Mouse (Mus musculus) splenic B cell, adult 2 months (primary cell): ENCODE measurements around the gene Mcm10.
"Not testable (repeated sequence)": the region's sequence is repeated elsewhere in the genome, so short reads cannot be mapped to it uniquely, and the experiment has no call there.

Source experiments
- DNase-seq: peaks from one replicate; pipeline ENCODE4 v3.0.0-alpha.2; 2011; ENCODE audit warnings: low read depth, low spot score
- H3K27me3 ChIP-seq: 2 replicates; pipeline ENCODE4 v1.6.1; 2012; ENCODE audit warnings: mild to moderate bottlenecking, low read length, moderate library complexity, mixed read lengths; ENCODE audit not compliant: control insufficient read depth, poor library complexity, insufficient read depth, severe bottlenecking
- H3K36me3 ChIP-seq: 2 replicates; pipeline ENCODE4 v1.6.1; 2012; ENCODE audit warnings: mild to moderate bottlenecking, low read length, moderate library complexity, mixed read lengths; ENCODE audit not compliant: control insufficient read depth, poor library complexity, insufficient read depth, severe bottlenecking

Gene Mcm10

GRCm38 (mm10) chr2:4983987-4984386, 28.6 kb downstream of the Mcm10 start:
- DNase-seq: no peak
- H3K36me3 ChIP-seq: no peaks in the 10 kb centered on the region
- H3K27me3 ChIP-seq: no peaks in the 10 kb centered on the region; the same call in 1 of the 2 replicates

- Histone ChIP-seq H3K36me3 (no peaks in the 10 kb centered on the region), H3K27me3 (no peaks in the 10 kb centered on the region)
- DNase-seq: no peak
Measured at GRCm38 (mm10) chr2:4978091-4978490, 34.5 kb downstream of the Mcm10 start.

GRCm38 (mm10) chr2:4975807-4976206, 36.8 kb downstream of the Mcm10 start, which contains the start of gene Ucma:
Gene Ucma (plus strand): TSS chr2:4976122.
- no peaks in the 10 kb centered on the region for H3K27me3 ChIP-seq
- H3K36me3 ChIP-seq: no peaks in the 10 kb centered on the region
- DNase-seq: no peak

GRCm38 (mm10) chr2:4969083-4969482, 43.5 kb downstream of the Mcm10 start:
- H3K36me3 ChIP-seq: no peaks in the 10 kb centered on the region
- no peak for DNase-seq
- no peaks in the 10 kb centered on the region for H3K27me3 ChIP-seq

GRCm38 (mm10) chr2:4967806-4968205, 44.8 kb downstream of the Mcm10 start:
- H3K36me3 ChIP-seq: no peaks in the 10 kb centered on the region

GRCm38 (mm10) chr2:4958039-4958438, 54.6 kb downstream of the Mcm10 start:
- DNase-seq: no peak
- H3K36me3 ChIP-seq: no peaks in the 10 kb centered on the region
- no peaks in the 10 kb centered on the region for H3K27me3 ChIP-seq

More at GRCm38 (mm10) chr2:4967806-4968205, 44.8 kb downstream of the Mcm10 start:
- H3K27me3 ChIP-seq: no peaks in the 10 kb centered on the region
- DNase-seq: no peak

- Histone ChIP-seq H3K27me3 (no peaks in the 10 kb centered on the region), H3K36me3 (no peaks in the 10 kb centered on the region)
- no peak for DNase-seq
Measured at GRCm38 (mm10) chr2:4954216-4954760, 58.3 kb downstream of the Mcm10 start.

- DNase-seq: no peak
- H3K36me3 ChIP-seq: no peaks in the 10 kb centered on the region
- H3K27me3 ChIP-seq: no peaks in the 10 kb centered on the region
Measured at GRCm38 (mm10) chr2:4950986-4951385, 61.6 kb downstream of the Mcm10 start.

GRCm38 (mm10) chr2:4949691-4950090, 62.9 kb downstream of the Mcm10 start:
- not testable (repeated sequence) for H3K27me3 ChIP-seq, H3K36me3 ChIP-seq, DNase-seq

GRCm38 (mm10) chr2:4940861-4941260, 71.7 kb downstream of the Mcm10 start:
- Histone ChIP-seq H3K27me3 (no peaks in the 10 kb centered on the region), H3K36me3 (peaks cover 11% of the 10 kb centered on the region)
- no peak for DNase-seq
